Mouse (Mus musculus): Measurements from ENCODE around the gene Mapkapk3. TPM values are rescaled to one million over a fixed set of nuclear protein-coding genes. Genes with fewer than 3 reads are reported as not detected.

Mapkapk3 gene
- polyA plus RNA-seq, 1 experiment from 2014 or later: 2.1 TPM

DNA sequence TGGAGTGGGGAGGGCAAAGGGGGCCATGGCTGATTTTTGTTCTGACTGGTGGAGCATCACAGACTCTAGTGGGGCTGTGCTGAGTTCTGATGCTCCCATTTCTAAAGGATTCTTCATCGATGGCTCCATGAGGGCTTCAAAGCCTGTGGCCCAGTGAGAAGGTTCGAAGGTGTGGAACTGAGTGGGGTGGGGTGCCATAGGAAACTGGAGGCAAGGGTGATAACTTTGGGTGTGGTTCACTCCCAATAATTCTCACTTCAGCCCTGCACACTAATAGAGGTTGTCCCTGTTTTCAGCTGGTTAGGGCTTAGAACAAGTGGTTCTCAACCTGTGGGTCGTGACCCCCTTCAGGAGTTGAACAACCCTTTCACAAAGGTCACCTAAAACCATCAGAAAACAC lies 14.7 kb upstream of the Mapkapk3 start:
- Histone ChIP-seq H3K4me2 (ENCODE audit: low read depth, low read length) (no peak overlapping the region), H3K9ac (replicated peaks; ENCODE audit: low read depth, low read length) (no peak overlapping the region), H3K4me3 (ENCODE audit: low read depth, low read length) (no peak overlapping the region), H3K4me1 (ENCODE audit: control insufficient read depth, insufficient read depth, low read length) (no peaks in the 10 kb centered on the region), H3K9me3 (ENCODE audit: control insufficient read depth, low read length) (no peaks in the 10 kb centered on the region), H3K36me3 (ENCODE audit: control insufficient read depth, insufficient read depth, low read length) (peaks cover 5% of the 10 kb centered on the region; the same call in 1 of the 2 replicates), H3K27ac (ENCODE audit: low read depth, low read length) (no peak overlapping the region), H3K27me3 (ENCODE audit: control insufficient read depth, insufficient read depth, low read length) (no peaks in the 10 kb centered on the region)
- 95% methylated on average over 3 of the region's 3 CpGs for WGBS
- ATAC-seq (ENCODE audit: low read depth): no peak

DNA sequence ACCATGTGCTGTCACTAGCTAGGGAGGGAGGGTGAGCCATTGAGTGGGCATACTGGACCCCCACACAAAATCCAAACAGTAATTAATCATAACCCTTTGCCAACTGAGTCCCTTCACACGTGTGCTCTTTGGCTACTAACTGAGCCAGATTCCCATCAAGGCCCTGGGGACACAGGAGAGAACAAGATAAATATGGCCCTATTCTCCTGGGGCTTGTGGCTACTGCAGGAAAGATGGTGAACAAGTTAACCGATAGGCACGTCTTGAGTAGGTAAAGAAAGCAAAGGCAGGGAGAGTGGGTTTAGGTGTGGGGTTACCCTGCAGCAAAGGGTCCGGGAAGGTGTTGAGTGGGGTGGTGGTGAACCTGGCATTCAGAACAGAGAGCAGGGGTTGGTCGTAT lies 14.2 kb upstream of the Mapkapk3 start:
- H3K4me3 ChIP-seq (ENCODE audit: low read depth, low read length): no peak overlapping the region
- H3K27me3 ChIP-seq (ENCODE audit: control insufficient read depth, insufficient read depth, low read length): no peaks in the 10 kb centered on the region
- H3K27ac ChIP-seq (ENCODE audit: low read depth, low read length): no peak overlapping the region
- H3K36me3 ChIP-seq (ENCODE audit: control insufficient read depth, insufficient read depth, low read length): peaks cover 5% of the 10 kb centered on the region; the same call in 1 of the 2 replicates
- no peaks in the 10 kb centered on the region for H3K4me1 ChIP-seq (ENCODE audit: control insufficient read depth, insufficient read depth, low read length)
- WGBS: 83% methylated on average over 5 of the region's 5 CpGs
- H3K4me2 ChIP-seq (ENCODE audit: low read depth, low read length): no peak overlapping the region
- ATAC-seq (ENCODE audit: low read depth): no peak
- H3K9ac ChIP-seq (replicated peaks; ENCODE audit: low read depth, low read length): no peak overlapping the region
- no peaks in the 10 kb centered on the region for H3K9me3 ChIP-seq (ENCODE audit: control insufficient read depth, low read length)

DNA sequence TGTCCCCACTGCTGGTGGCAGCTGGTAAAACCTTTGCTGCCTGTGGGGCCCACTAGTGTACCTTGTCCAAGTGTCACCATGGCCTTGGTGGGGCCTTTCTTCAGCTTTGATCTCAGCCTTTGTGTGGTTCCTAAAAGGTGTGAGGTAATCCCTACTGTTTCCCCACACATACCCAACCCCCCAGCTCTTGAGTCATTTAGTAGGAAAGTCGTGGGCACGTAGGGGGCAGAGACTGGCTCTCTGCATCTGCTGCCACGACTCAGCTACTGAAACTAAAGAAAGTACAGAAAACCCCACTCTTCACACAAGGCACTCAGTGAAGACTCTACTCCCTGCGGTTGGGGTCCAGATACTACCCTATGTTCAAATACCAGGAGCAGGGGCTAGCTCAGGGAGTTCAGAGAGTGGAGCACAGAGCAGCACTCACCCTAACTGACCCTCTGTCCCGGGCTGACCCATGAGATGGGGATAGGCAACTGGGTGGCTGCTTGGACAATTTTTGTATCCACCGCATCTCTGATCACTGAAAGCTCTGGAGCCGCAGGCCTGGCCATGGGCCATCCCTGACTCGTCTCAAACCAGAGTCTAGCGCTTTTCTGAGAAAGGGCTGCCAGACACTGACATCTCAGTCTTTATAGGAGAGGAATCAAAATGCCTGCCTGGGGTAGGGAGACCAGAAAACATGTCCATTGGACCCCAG lies 13.6 kb upstream of the Mapkapk3 start:
- 85% methylated on average over 9 of the region's 9 CpGs for WGBS
- Histone ChIP-seq H3K27ac (ENCODE audit: low read depth, low read length) (no peak overlapping the region), H3K4me2 (ENCODE audit: low read depth, low read length) (no peak overlapping the region), H3K36me3 (ENCODE audit: control insufficient read depth, insufficient read depth, low read length) (peaks cover 5% of the 10 kb centered on the region; the same call in 1 of the 2 replicates), H3K9ac (replicated peaks; ENCODE audit: low read depth, low read length) (no peak overlapping the region), H3K27me3 (ENCODE audit: control insufficient read depth, insufficient read depth, low read length) (no peaks in the 10 kb centered on the region), H3K4me3 (ENCODE audit: low read depth, low read length) (no peak overlapping the region), H3K4me1 (ENCODE audit: control insufficient read depth, insufficient read depth, low read length) (no peaks in the 10 kb centered on the region), H3K9me3 (ENCODE audit: control insufficient read depth, low read length) (no peaks in the 10 kb centered on the region)
- ATAC-seq (ENCODE audit: low read depth): no peak

DNA sequence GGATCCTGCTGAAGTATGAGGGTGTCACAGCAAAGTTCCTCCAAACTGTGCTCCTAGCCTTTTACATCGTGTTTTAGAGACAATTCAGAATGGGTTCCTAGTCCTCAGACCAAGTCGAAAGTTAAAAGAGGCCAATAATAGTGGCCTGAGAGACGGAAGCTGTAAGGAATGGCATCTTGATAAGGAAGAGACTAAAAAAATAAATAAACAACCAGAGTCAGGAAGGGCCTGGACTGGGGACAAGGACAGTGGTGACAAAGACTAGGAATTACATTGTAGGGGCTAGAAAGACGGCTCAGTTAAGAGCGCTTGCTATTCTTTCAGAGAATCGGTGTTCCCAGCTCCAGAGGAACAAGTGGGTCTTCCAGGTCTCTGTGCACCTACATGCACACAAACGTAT lies 12.9 kb upstream of the Mapkapk3 start:
- Histone ChIP-seq H3K27ac (ENCODE audit: low read depth, low read length) (no peak overlapping the region), H3K27me3 (ENCODE audit: control insufficient read depth, insufficient read depth, low read length) (no peaks in the 10 kb centered on the region), H3K9me3 (ENCODE audit: control insufficient read depth, low read length) (no peaks in the 10 kb centered on the region), H3K4me3 (ENCODE audit: low read depth, low read length) (no peak overlapping the region), H3K4me2 (ENCODE audit: low read depth, low read length) (no peak overlapping the region), H3K9ac (replicated peaks; ENCODE audit: low read depth, low read length) (no peak overlapping the region), H3K36me3 (ENCODE audit: control insufficient read depth, insufficient read depth, low read length) (peaks cover 5% of the 10 kb centered on the region; the same call in 1 of the 2 replicates), H3K4me1 (ENCODE audit: control insufficient read depth, insufficient read depth, low read length) (no peaks in the 10 kb centered on the region)
- 90% methylated on average over 7 of the region's 7 CpGs for WGBS
- ATAC-seq (ENCODE audit: low read depth): no peak

DNA sequence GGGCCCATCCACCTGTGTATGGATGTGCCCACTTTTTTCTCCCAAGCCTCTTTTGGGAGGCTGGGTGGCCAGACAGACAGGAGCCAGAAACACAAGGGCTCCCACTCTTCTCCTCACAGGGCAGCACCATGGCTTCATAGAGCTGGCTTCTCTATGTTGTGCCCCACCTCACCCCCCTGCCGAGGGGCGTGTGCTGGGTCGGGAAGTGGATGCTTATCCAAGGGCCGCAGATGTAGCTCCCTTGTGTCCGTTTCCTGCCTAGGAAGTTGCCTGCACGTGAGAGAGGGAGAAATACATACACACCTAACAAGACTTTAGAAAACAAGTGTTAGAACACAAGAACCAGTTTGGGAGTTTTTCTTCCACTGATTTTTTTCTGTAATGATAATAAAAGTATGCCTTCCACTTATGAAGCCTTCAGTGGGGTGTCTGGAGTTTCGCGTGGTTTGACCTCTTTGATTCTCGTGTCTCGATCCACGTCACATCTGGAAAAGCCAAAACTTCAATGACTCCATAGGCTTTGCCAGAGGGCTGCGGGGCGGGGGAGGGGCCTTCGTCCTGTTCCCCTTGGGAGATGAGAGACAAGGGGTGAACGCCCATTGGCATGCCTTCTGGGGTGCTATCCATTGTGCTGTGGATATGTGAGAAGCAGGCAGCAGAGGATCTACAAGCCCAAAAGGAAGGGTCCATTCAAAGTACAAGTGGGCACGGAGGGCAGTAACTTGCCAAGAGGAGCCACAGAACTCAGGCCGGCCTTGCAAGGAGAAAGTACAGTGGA lies 12.1 kb upstream of the Mapkapk3 start:
- no peaks in the 10 kb centered on the region for H3K9me3 ChIP-seq (ENCODE audit: control insufficient read depth, low read length)
- no peak overlapping the region for H3K9ac ChIP-seq (replicated peaks; ENCODE audit: low read depth, low read length)
- H3K27ac ChIP-seq (ENCODE audit: low read depth, low read length): no peak overlapping the region
- no peak for ATAC-seq (ENCODE audit: low read depth)
- H3K27me3 ChIP-seq (ENCODE audit: control insufficient read depth, insufficient read depth, low read length): no peaks in the 10 kb centered on the region
- no peak overlapping the region for H3K4me2 ChIP-seq (ENCODE audit: low read depth, low read length)
- WGBS: 89% methylated on average over 17 of the region's 17 CpGs
- peaks cover 5% of the 10 kb centered on the region; the same call in 1 of the 2 replicates for H3K36me3 ChIP-seq (ENCODE audit: control insufficient read depth, insufficient read depth, low read length)
- no peak overlapping the region for H3K4me3 ChIP-seq (ENCODE audit: low read depth, low read length)
- H3K4me1 ChIP-seq (ENCODE audit: control insufficient read depth, insufficient read depth, low read length): peaks cover 2% of the 10 kb centered on the region; the same call in 1 of the 2 replicates

DNA sequence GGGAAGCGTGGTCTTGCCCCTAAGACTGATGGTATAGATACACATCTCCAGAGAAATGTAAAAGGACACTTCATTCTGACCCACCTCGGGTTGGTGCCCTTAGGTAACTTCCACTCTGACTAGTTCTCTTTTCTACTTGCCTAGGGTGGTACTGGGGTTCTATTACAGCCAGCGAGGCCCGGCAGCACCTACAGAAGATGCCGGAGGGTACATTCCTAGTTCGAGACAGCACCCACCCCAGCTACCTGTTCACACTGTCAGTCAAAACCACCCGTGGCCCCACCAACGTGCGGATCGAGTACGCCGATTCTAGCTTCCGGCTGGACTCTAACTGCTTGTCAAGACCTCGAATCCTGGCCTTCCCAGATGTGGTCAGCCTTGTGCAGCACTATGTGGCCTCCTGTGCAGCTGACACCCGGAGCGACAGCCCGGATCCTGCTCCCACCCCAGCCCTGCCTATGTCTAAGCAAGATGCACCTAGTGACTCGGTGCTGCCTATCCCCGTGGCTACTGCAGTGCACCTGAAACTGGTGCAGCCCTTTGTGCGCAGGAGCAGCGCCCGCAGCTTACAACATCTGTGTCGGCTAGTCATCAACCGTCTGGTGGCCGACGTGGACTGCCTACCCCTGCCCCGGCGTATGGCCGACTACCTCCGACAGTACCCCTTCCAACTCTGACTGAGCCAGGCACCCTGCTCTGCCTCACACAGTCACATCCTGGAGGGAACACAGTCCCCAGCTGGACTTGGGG lies 10.7 kb upstream of the Mapkapk3 start:
- ATAC-seq (ENCODE audit: low read depth): no peak
- H3K27me3 ChIP-seq (ENCODE audit: control insufficient read depth, insufficient read depth, low read length): no peaks in the 10 kb centered on the region
- H3K9me3 ChIP-seq (ENCODE audit: control insufficient read depth, low read length): no peaks in the 10 kb centered on the region
- peaks cover 5% of the 10 kb centered on the region; the same call in 1 of the 2 replicates for H3K36me3 ChIP-seq (ENCODE audit: control insufficient read depth, insufficient read depth, low read length)
- no peak overlapping the region for H3K9ac ChIP-seq (replicated peaks; ENCODE audit: low read depth, low read length)
- WGBS: 92% methylated on average over 30 of the region's 30 CpGs
- peaks cover 5% of the 10 kb centered on the region; the same call in 1 of the 2 replicates for H3K4me1 ChIP-seq (ENCODE audit: control insufficient read depth, insufficient read depth, low read length)
- H3K27ac ChIP-seq (ENCODE audit: low read depth, low read length): no peak overlapping the region
- H3K4me3 ChIP-seq (ENCODE audit: low read depth, low read length): no peak overlapping the region
- no peak overlapping the region for H3K4me2 ChIP-seq (ENCODE audit: low read depth, low read length)

DNA sequence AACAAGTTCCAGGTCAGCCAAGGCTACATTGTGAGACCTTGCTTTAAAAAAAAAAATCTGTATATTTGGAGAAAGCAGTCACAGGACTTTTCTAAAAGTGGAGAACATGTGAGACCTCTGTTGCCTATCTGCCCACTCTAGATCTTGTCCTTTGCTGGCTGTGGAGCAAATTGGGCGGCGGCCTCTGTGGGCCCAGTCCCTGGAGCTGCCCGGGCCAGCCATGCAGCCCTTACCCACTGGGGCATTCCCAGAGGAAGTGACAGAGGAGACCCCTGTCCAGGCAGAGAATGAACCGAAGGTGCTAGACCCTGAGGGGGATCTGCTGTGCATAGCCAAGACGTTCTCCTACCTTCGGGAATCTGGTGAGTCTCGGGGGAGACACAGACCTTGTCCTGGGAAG lies 10.1 kb upstream of the Mapkapk3 start:
- H3K4me1 ChIP-seq (ENCODE audit: control insufficient read depth, insufficient read depth, low read length): peaks cover 5% of the 10 kb centered on the region; the same call in 1 of the 2 replicates
- H3K9me3 ChIP-seq (ENCODE audit: control insufficient read depth, low read length): no peaks in the 10 kb centered on the region
- H3K36me3 ChIP-seq (ENCODE audit: control insufficient read depth, insufficient read depth, low read length): peaks cover 5% of the 10 kb centered on the region; the same call in 1 of the 2 replicates
- ATAC-seq (ENCODE audit: low read depth): no peak
- no peak overlapping the region for H3K9ac ChIP-seq (replicated peaks; ENCODE audit: low read depth, low read length)
- 95% methylated on average over 7 of the region's 7 CpGs for WGBS
- H3K27me3 ChIP-seq (ENCODE audit: control insufficient read depth, insufficient read depth, low read length): no peaks in the 10 kb centered on the region
- H3K4me2 ChIP-seq (ENCODE audit: low read depth, low read length): no peak overlapping the region
- H3K4me3 ChIP-seq (ENCODE audit: low read depth, low read length): no peak overlapping the region
- no peak overlapping the region for H3K27ac ChIP-seq (ENCODE audit: low read depth, low read length)

DNA sequence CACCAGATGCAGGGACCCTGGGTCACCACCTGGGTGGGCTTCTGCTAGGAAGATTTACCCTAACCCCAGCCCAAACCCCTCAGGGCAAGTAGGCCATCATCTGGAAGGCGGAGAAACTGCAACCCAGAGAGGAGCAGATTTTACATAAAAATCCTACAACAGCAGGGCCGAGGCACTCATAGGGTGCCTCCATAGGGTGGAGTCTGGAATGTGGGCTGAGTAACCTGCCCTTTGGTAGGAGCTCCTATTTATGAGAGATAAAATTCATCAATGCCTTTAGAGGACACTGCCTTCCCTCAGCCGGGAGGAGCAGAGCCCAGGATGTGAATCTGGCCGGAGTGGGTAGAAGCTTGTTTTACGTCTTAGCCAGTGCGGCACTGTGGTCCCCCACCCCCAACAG lies 9.2 kb upstream of the Mapkapk3 start:
- no peak for ATAC-seq (ENCODE audit: low read depth)
- 86% methylated on average over 6 of the region's 6 CpGs for WGBS
- no peak overlapping the region for H3K9ac ChIP-seq (replicated peaks; ENCODE audit: low read depth, low read length)

More for the DNA sequence above, 9.2 kb upstream of the Mapkapk3 start:
- no peaks in the 10 kb centered on the region for H3K9me3 ChIP-seq (ENCODE audit: control insufficient read depth, low read length)
- H3K4me2 ChIP-seq (ENCODE audit: low read depth, low read length): no peak overlapping the region
- no peak overlapping the region for H3K27ac ChIP-seq (ENCODE audit: low read depth, low read length)
- no peaks in the 10 kb centered on the region for H3K27me3 ChIP-seq (ENCODE audit: control insufficient read depth, insufficient read depth, low read length)
- peaks cover 5% of the 10 kb centered on the region; the same call in 1 of the 2 replicates for H3K36me3 ChIP-seq (ENCODE audit: control insufficient read depth, insufficient read depth, low read length)
- peaks cover 5% of the 10 kb centered on the region; the same call in 1 of the 2 replicates for H3K4me1 ChIP-seq (ENCODE audit: control insufficient read depth, insufficient read depth, low read length)
- no peak overlapping the region for H3K4me3 ChIP-seq (ENCODE audit: low read depth, low read length)

Data from neural tube, embryonic 14.5 days (tissue).